Mouse (Mus musculus) kidney, embryonic 15.5 days (tissue): ENCODE measurements around the gene Map4k5. TPM values are rescaled to one million over a fixed set of nuclear protein-coding genes. Genes with fewer than 3 reads are reported as not detected.

Experiments
- ATAC-seq: fragments of 200-750 bp; cut with Nextera tagmentation; replicated peaks from 2 replicates; pipeline ENCODE4 v1.8.0; 2017; ENCODE audit warnings: moderate TSS enrichment; ENCODE audit not compliant: low FRiP score
- H3K27ac ChIP-seq: fragments of 300-500 bp; sonication (generic); 2 replicates; pipeline ENCODE4 v1.5.1; 2015; ENCODE audit warnings: mild to moderate bottlenecking, inconsistent platforms
- H3K27me3 ChIP-seq: fragments of 300-500 bp; sonication (generic); 2 replicates; pipeline ENCODE4 v1.6.1; 2015; ENCODE audit warnings: inconsistent platforms
- H3K36me3 ChIP-seq: fragments of 300-500 bp; sonication (generic); 2 replicates; pipeline ENCODE4 v1.6.1; 2015; ENCODE audit warnings: inconsistent platforms
- H3K4me1 ChIP-seq: fragments of 300-500 bp; sonication (generic); 2 replicates; pipeline ENCODE4 v1.6.1; 2015; ENCODE audit warnings: inconsistent platforms
- H3K4me2 ChIP-seq: fragments of 300-500 bp; sonication (generic); 2 replicates; pipeline ENCODE4 v1.6.1; 2015; ENCODE audit warnings: moderate library complexity, mild to moderate bottlenecking, inconsistent platforms
- H3K4me3 ChIP-seq: fragments of 300-500 bp; sonication (generic); replicated peaks from 2 replicates; pipeline ENCODE4 v1.5.1; 2015; ENCODE audit warnings: mild to moderate bottlenecking, inconsistent platforms
- H3K9ac ChIP-seq: fragments of 300-500 bp; sonication (generic); 2 replicates; pipeline ENCODE4 v1.6.1; 2015; ENCODE audit warnings: mild to moderate bottlenecking, inconsistent platforms
- H3K9me3 ChIP-seq: fragments of 300-500 bp; sonication (generic); replicated peaks from 2 replicates; pipeline ENCODE4 v1.6.1; 2016; ENCODE audit warnings: inconsistent platforms
- WGBS: fragments of 180-500 bp; shearing (Covaris S2); methylation state at CpG from one replicate; pipeline ENCODE4 v1.1.7; 2015; ENCODE audit warnings: mixed read lengths; 5-methylcytosine and 5-hydroxymethylcytosine counted together
- polyA plus RNA-seq: library from polyadenylated mRNA; unstranded; fragments of >200 nt; fragmentation: Nextera tagmentation; extraction: Ambion mirVana; gene quantifications from 2 replicates; pipeline ENCODE4 v1.2.1, GENCODE M21; 2015

The Map4k5 gene
- polyA plus RNA-seq, 1 experiment from 2014 or later: 34.3 TPM

GRCm38 (mm10) chr12:69855641-69856300, 37.2 kb downstream of the Map4k5 start:
- Histone ChIP-seq H3K9ac (no peak overlapping the region), H3K9me3 (no peaks in the 10 kb centered on the region), H3K4me1 (no peaks in the 10 kb centered on the region), H3K4me3 (no peak overlapping the region), H3K4me2 (no peak overlapping the region), H3K36me3 (peaks cover 43% of the 10 kb centered on the region), H3K27me3 (no peaks in the 10 kb centered on the region), H3K27ac (no peak overlapping the region)
- WGBS: 95% methylated on average over 12 of the region's 12 CpGs
- no peak for ATAC-seq

GRCm38 (mm10) chr12:69853942-69854341, 39.1 kb downstream of the Map4k5 start:
- Histone ChIP-seq H3K4me2 (no peak overlapping the region), H3K9ac (no peak overlapping the region), H3K4me1 (no peaks in the 10 kb centered on the region), H3K36me3 (peaks cover 53% of the 10 kb centered on the region), H3K27me3 (no peaks in the 10 kb centered on the region), H3K27ac (no peak overlapping the region), H3K4me3 (no peak overlapping the region), H3K9me3 (no peaks in the 10 kb centered on the region)
- WGBS: 89% methylated on average over 2 of the region's 2 CpGs
- ATAC-seq: no peak

- no peak overlapping the region for H3K4me3 ChIP-seq
- no peak overlapping the region for H3K4me2 ChIP-seq
- H3K9me3 ChIP-seq: no peaks in the 10 kb centered on the region
- H3K27me3 ChIP-seq: no peaks in the 10 kb centered on the region
- H3K27ac ChIP-seq: no peak overlapping the region
- no peak for ATAC-seq
- H3K4me1 ChIP-seq: no peaks in the 10 kb centered on the region
- 82% methylated on average over 11 of the region's 11 CpGs for WGBS
- H3K9ac ChIP-seq: no peak overlapping the region
- H3K36me3 ChIP-seq: peaks cover 56% of the 10 kb centered on the region
Observed at GRCm38 (mm10) chr12:69853387-69853786, 39.6 kb downstream of the Map4k5 start.

GRCm38 (mm10) chr12:69852288-69852687, 40.7 kb downstream of the Map4k5 start:
- Histone ChIP-seq H3K4me3 (no peak overlapping the region), H3K9me3 (no peaks in the 10 kb centered on the region), H3K27me3 (no peaks in the 10 kb centered on the region), H3K4me2 (no peak overlapping the region), H3K27ac (no peak overlapping the region), H3K9ac (no peak overlapping the region), H3K4me1 (no peaks in the 10 kb centered on the region), H3K36me3 (peaks cover 66% of the 10 kb centered on the region)
- ATAC-seq: no peak
- WGBS: 82% methylated on average over 9 of the region's 9 CpGs

GRCm38 (mm10) chr12:69848083-69848878, 44.7 kb downstream of the Map4k5 start:
- ATAC-seq: no peak
- H3K27ac ChIP-seq: no peak overlapping the region
- H3K4me2 ChIP-seq: no peak overlapping the region
- WGBS: 79% methylated on average over 12 of the region's 12 CpGs
- H3K27me3 ChIP-seq: no peaks in the 10 kb centered on the region
- no peaks in the 10 kb centered on the region for H3K4me1 ChIP-seq
- no peak overlapping the region for H3K9ac ChIP-seq
- peaks cover 79% of the 10 kb centered on the region for H3K36me3 ChIP-seq
- no peaks in the 10 kb centered on the region for H3K9me3 ChIP-seq
- no peak overlapping the region for H3K4me3 ChIP-seq

- H3K4me3 ChIP-seq: no peak overlapping the region
- no peaks in the 10 kb centered on the region for H3K9me3 ChIP-seq
- no peaks in the 10 kb centered on the region for H3K4me1 ChIP-seq
- no peak overlapping the region for H3K27ac ChIP-seq
- 93% methylated on average over 9 of the region's 9 CpGs for WGBS
- no peaks in the 10 kb centered on the region for H3K27me3 ChIP-seq
- no peak for ATAC-seq
- no peak overlapping the region for H3K9ac ChIP-seq
- peaks cover 74% of the 10 kb centered on the region for H3K36me3 ChIP-seq
- H3K4me2 ChIP-seq: no peak overlapping the region
Observed at GRCm38 (mm10) chr12:69846499-69846898, 46.5 kb downstream of the Map4k5 start.

- Histone ChIP-seq H3K36me3 (peaks cover 72% of the 10 kb centered on the region), H3K9me3 (no peaks in the 10 kb centered on the region)
- WGBS: 86% methylated on average over 9 of the region's 9 CpGs
Observed at GRCm38 (mm10) chr12:69845722-69846121, 47.3 kb downstream of the Map4k5 start.

GRCm38 (mm10) chr12:69843531-69844445, 49.2 kb downstream of the Map4k5 start:
- Histone ChIP-seq H3K27me3 (no peaks in the 10 kb centered on the region), H3K4me1 (no peaks in the 10 kb centered on the region), H3K9ac (no peak overlapping the region), H3K4me3 (no peak overlapping the region), H3K4me2 (no peak overlapping the region), H3K36me3 (peaks cover 75% of the 10 kb centered on the region), H3K27ac (no peak overlapping the region), H3K9me3 (no peaks in the 10 kb centered on the region)
- WGBS: 77% methylated on average over 19 of the region's 19 CpGs
- no peak for ATAC-seq

More at GRCm38 (mm10) chr12:69845722-69846121, 47.3 kb downstream of the Map4k5 start:
- H3K4me1 ChIP-seq: no peaks in the 10 kb centered on the region
- no peak overlapping the region for H3K9ac ChIP-seq
- no peak for ATAC-seq
- H3K27me3 ChIP-seq: no peaks in the 10 kb centered on the region
- no peak overlapping the region for H3K4me2 ChIP-seq
- H3K4me3 ChIP-seq: no peak overlapping the region
- H3K27ac ChIP-seq: no peak overlapping the region

- no peak for ATAC-seq
- Histone ChIP-seq H3K9ac (no peak overlapping the region), H3K4me3 (no peak overlapping the region), H3K27ac (no peak overlapping the region), H3K9me3 (no peaks in the 10 kb centered on the region), H3K27me3 (no peaks in the 10 kb centered on the region), H3K36me3 (peaks cover 64% of the 10 kb centered on the region), H3K4me2 (no peak overlapping the region), H3K4me1 (no peaks in the 10 kb centered on the region)
- 83% methylated on average over 11 of the region's 11 CpGs for WGBS
Observed at GRCm38 (mm10) chr12:69838376-69838775, 54.6 kb downstream of the Map4k5 start.

- Histone ChIP-seq H3K27ac (no peak overlapping the region), H3K4me3 (no peak overlapping the region), H3K4me2 (no peak overlapping the region), H3K9me3 (no peaks in the 10 kb centered on the region), H3K36me3 (peaks cover 60% of the 10 kb centered on the region), H3K9ac (no peak overlapping the region), H3K27me3 (no peaks in the 10 kb centered on the region), H3K4me1 (no peaks in the 10 kb centered on the region)
- 85% methylated on average over 12 of the region's 12 CpGs for WGBS
- no peak for ATAC-seq
Observed at GRCm38 (mm10) chr12:69833982-69834604, 58.9 kb downstream of the Map4k5 start.

- Histone ChIP-seq H3K9ac (no peak overlapping the region), H3K9me3 (no peaks in the 10 kb centered on the region), H3K4me1 (no peaks in the 10 kb centered on the region), H3K27me3 (no peaks in the 10 kb centered on the region), H3K4me3 (no peak overlapping the region), H3K36me3 (peaks cover 69% of the 10 kb centered on the region), H3K27ac (no peak overlapping the region), H3K4me2 (no peak overlapping the region)
- no peak for ATAC-seq
- WGBS: 90% methylated on average over 9 of the region's 9 CpGs
Observed at GRCm38 (mm10) chr12:69831239-69831910, 61.6 kb downstream of the Map4k5 start.
